Mouse (Mus musculus): ENCODE results near the gene Vmn1r100.
"Not testable (repeated sequence)": the region's sequence is repeated elsewhere in the genome, so short reads cannot be mapped to it uniquely, and the experiment has no call there.

Gene Vmn1r100

GRCm38 (mm10) chr7:20417642-20418041 lies at the start of gene Vmn1r100:
Vmn1r100 (plus strand) TSS chr7:20417942.
- DNase-seq (ENCODE audit: low read depth in 1 of 2, low spot score in 2 of 2) = not testable (repeated sequence)

- not testable (repeated sequence) for DNase-seq (ENCODE audit: low read depth in 1 of 2, low spot score in 2 of 2)
Measured at GRCm38 (mm10) chr7:20375310-20375709, 42.4 kb upstream of the Vmn1r100 start, which contains the start of gene Gm5728. Gm5728 (minus strand) TSS chr7:20375410.

GRCm38 (mm10) chr7:20442493-20442892 lies 24.8 kb downstream of the Vmn1r100 start, which contains the start of gene Vmn1r101:
Vmn1r101 (minus strand) TSS chr7:20442593.
- DNase-seq (ENCODE audit: low read depth in 1 of 2, low spot score in 2 of 2) = not testable (repeated sequence)

Data from monocyte, adult 2 months (primary cell).